Mouse (Mus musculus) left cerebral cortex, postnatal 10 days (tissue): Measurements from ENCODE around the gene Gm765. TPM values are rescaled to one million over a fixed set of nuclear protein-coding genes. Genes with fewer than 3 reads are reported as not detected.

Source experiments
- DNase-seq, 2 experiments: peaks; one replicate each; pipeline ENCODE4 v3.0.0; 2021 to 2022; ENCODE audit warnings: low spot score in 2 of 2, mixed read lengths in 1 of 2; ENCODE audit errors: extremely low spot score in 1 of 2
- intact Hi-C: fragments of 180-260 bp; cut with DNase I; formaldehyde crosslinking; loops from one replicate; pipeline ENCODE4 v1.15.1; 2025
- total RNA-seq, 2 experiments: library from RNA; stranded (reverse); gene quantifications; 2 replicates each; pipeline ENCODE4 v1.2.3; 2021

The Gm765 gene
- total RNA-seq, 2 experiments from 2014 or later: 0.19 to 0.28 TPM

GRCm38 (mm10) chr6:98240561-98241272 lies 101.8 kb downstream of the Gm765 start:
- DNase-seq: no peak
- intact Hi-C loops: loop anchor here (10.0 kb wide), 1 partner anchor 106 kb away; no protein-coding TSS in a partner anchor

GRCm38 (mm10) chr6:98234097-98234496 lies 108.5 kb downstream of the Gm765 start:
- intact Hi-C loops: no loop called here
- DNase-seq: no peak

- no peak for DNase-seq
Observed at GRCm38 (mm10) chr6:98223923-98224322, 118.6 kb downstream of the Gm765 start.

GRCm38 (mm10) chr6:98221970-98222369 lies 120.6 kb downstream of the Gm765 start:
- intact Hi-C loops: no loop called here
- DNase-seq: peak; percentile 57 to 58

More at GRCm38 (mm10) chr6:98223923-98224322, 118.6 kb downstream of the Gm765 start:
- intact Hi-C loops: no loop called here

- intact Hi-C loops: loop anchor here (5.0 kb wide), 1 partner anchor 65 kb away; no protein-coding TSS in a partner anchor
- DNase-seq: no peak
Observed at GRCm38 (mm10) chr6:98212225-98212624, 130.3 kb downstream of the Gm765 start.

GRCm38 (mm10) chr6:98210237-98210636 lies 132.3 kb downstream of the Gm765 start:
- DNase-seq: no peak

GRCm38 (mm10) chr6:98208051-98208450 lies 134.5 kb downstream of the Gm765 start:
- intact Hi-C loops: no loop called here
- DNase-seq: no peak

More at GRCm38 (mm10) chr6:98210237-98210636, 132.3 kb downstream of the Gm765 start:
- intact Hi-C loops: loop anchor here (5.0 kb wide), 1 partner anchor 63 kb away; no protein-coding TSS in a partner anchor

GRCm38 (mm10) chr6:98198706-98199105 lies 143.8 kb downstream of the Gm765 start:
- no peak for DNase-seq
- intact Hi-C loops: no loop called here

- DNase-seq: no peak
- intact Hi-C loops: no loop called here
Observed at GRCm38 (mm10) chr6:98190745-98191442, 151.7 kb downstream of the Gm765 start.
